Mouse (Mus musculus) heart, postnatal 0 days (tissue): ENCODE measurements around the gene Nxph3. TPM values are rescaled to one million over a fixed set of nuclear protein-coding genes. Genes with fewer than 3 reads are reported as not detected.

ENCODE experiments used
- ATAC-seq: fragments of 200-750 bp; cut with Nextera tagmentation; 2 replicates; pipeline ENCODE4 v1.8.0; 2017; ENCODE audit warnings: low read depth, moderate number of reproducible peaks, moderate library complexity; ENCODE audit not compliant: insufficient read depth
- DNase-seq: peaks from one replicate; pipeline ENCODE4 v3.0.0-alpha.2; 2016; ENCODE audit warnings: low spot score
- H3K27ac ChIP-seq: fragments of 300-500 bp; sonication (generic); 2 replicates; pipeline ENCODE4 v1.5.1; 2014; ENCODE audit warnings: low read depth, mild to moderate bottlenecking
- H3K27me3 ChIP-seq: fragments of 300-500 bp; sonication (generic); 2 replicates; pipeline ENCODE4 v1.6.1; 2014; ENCODE audit warnings: low read length, mixed read lengths; ENCODE audit not compliant: control insufficient read depth, insufficient read depth
- H3K36me3 ChIP-seq: fragments of 300-500 bp; sonication (generic); replicated peaks from 2 replicates; pipeline ENCODE4 v1.6.1; 2014; ENCODE audit warnings: low read length, mixed read lengths; ENCODE audit not compliant: control insufficient read depth, insufficient read depth
- H3K4me1 ChIP-seq: fragments of 300-500 bp; sonication (generic); 2 replicates; pipeline ENCODE4 v1.6.1; 2014; ENCODE audit warnings: antibody characterized with exemption; ENCODE audit not compliant: control insufficient read depth, insufficient read depth
- H3K4me2 ChIP-seq: fragments of 300-500 bp; sonication (generic); 2 replicates; pipeline ENCODE4 v1.6.1; 2014; ENCODE audit warnings: low read depth, mild to moderate bottlenecking, low read length, moderate library complexity
- H3K4me3 ChIP-seq: fragments of 300-500 bp; sonication (generic); 2 replicates; pipeline ENCODE4 v1.5.1; 2014; ENCODE audit warnings: low read depth, low read length
- H3K9ac ChIP-seq: fragments of 300-500 bp; sonication (generic); replicated peaks from 2 replicates; pipeline ENCODE4 v1.6.1; 2014; ENCODE audit warnings: low read depth, low read length, mixed read lengths
- H3K9me3 ChIP-seq: fragments of 300-500 bp; sonication (generic); replicated peaks from 2 replicates; pipeline ENCODE4 v1.6.1; 2016; ENCODE audit warnings: low read length; ENCODE audit not compliant: control insufficient read depth
- CTCF ChIP-seq: IDR thresholded peaks from 2 replicates; pipeline ENCODE4 v1.5.1; 2016; ENCODE audit warnings: antibody characterized with exemption, control low read depth, low read depth
- EP300 ChIP-seq: IDR thresholded peaks from 2 replicates; pipeline ENCODE4 v1.6.1; 2016; ENCODE audit warnings: antibody characterized with exemption, low read depth
- WGBS: fragments of 180-500 bp; shearing (Covaris S2); extraction: QIAGEN DNeasy Blood & Tissue Kit; methylation state at CpG from one replicate; pipeline ENCODE4 v1.1.7; 2014; 5-methylcytosine and 5-hydroxymethylcytosine counted together
- polyA plus RNA-seq: library from polyadenylated mRNA; unstranded; fragments of >200 nt; fragmentation: Nextera tagmentation; extraction: Ambion mirVana; gene quantifications from 2 replicates; pipeline ENCODE4 v1.2.1, GENCODE M21; 2015
- total RNA-seq: library from RNA; depleted of rRNA; stranded (reverse); fragments of >200 nt; gene quantifications from 2 replicates; pipeline ENCODE4 v1.2.3, GENCODE M21; 2014; ENCODE audit warnings: low replicate concordance

The Nxph3 gene
- total and polyA plus RNA-seq, 2 experiments from 2014 or later = 0.14 TPM; not detected in 1

DNA sequence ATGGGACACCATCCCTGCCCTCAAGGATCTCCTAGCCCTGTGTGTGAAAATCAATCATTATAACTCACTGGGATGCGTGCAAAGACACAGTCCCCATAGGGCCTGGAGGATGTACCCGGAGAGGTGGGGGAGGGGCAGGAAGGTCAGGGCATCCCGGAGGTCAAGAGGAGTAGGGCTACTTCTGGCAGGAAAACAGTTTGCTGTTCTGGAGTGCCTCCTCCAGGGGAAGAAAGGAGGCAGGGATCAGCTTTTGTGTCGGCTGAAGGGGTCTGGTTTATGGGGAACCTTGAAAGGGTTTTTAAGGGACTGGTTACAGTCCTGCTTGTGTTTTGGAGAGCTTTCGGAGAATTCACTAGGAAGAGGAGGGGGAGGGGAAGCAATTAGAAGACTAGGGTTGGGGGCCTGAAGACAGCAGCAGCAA, 2.1 kb upstream of the Nxph3 start:
- H3K36me3 ChIP-seq = no peaks in the 10 kb centered on the region
- no peak for TF ChIP-seq CTCF
- TF ChIP-seq EP300 = no peak
- no peak overlapping the region for H3K4me2 ChIP-seq
- H3K4me1 ChIP-seq = no peaks in the 10 kb centered on the region
- WGBS = 16% methylated on average over 5 of the region's 5 CpGs
- peaks cover 49% of the 10 kb centered on the region for H3K27me3 ChIP-seq
- H3K4me3 ChIP-seq = no peak overlapping the region
- H3K9ac ChIP-seq = no peak overlapping the region
- ATAC-seq = no peak
- no peak for DNase-seq
- H3K9me3 ChIP-seq = no peaks in the 10 kb centered on the region
- no peak overlapping the region for H3K27ac ChIP-seq

DNA sequence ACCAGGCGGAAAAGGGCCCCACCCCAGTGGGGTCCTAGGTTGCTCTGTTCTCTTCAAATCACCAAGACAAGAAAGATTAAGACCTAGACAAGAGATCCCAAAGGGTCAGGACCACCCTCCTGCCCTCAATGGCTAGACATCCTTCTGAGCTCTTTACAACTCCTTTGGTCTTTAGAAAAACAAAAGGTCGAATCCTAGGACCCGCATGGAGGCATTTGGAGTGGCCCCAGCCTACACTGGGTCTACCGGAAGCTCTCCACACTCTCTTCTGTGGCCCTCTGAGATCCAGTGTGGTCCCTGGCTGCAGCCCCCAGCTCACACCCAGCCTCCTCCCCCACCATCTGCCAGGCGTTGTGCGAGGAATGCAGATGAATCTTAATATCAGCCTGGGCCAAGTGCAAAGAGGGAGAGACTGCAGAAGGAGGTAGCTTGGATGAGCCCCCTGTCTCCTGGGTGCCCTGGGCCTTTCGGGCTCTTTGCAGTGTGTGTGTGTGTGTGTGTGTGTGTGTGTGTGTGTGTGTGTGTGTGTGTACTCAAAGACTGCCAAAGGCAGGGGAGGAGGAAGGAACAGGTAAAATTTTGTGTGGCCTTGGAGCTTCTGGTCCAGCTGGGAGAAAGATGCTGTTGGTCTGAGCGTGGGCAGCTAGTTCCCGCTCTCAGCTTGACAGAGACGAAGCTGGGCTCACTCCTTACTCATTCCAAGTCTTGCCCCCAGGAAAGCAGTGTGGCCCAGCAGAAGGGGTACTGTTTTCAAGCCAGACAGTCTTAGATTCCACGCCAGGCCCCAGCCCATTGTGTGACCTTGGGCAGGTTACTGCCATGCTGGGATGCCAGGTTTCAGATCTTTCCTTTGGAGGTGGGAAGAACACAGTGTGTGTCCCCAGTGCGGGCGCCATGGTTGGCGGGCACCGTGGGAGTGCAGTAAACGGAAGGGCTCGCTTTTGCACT, 1.3 kb upstream of the Nxph3 start:
- DNase-seq = no peak
- no peak overlapping the region for H3K27ac ChIP-seq
- no peak for ATAC-seq
- H3K4me1 ChIP-seq = no peaks in the 10 kb centered on the region
- H3K27me3 ChIP-seq = peaks cover 53% of the 10 kb centered on the region
- H3K9me3 ChIP-seq = no peaks in the 10 kb centered on the region
- H3K4me3 ChIP-seq = no peak overlapping the region
- no peak overlapping the region for H3K9ac ChIP-seq
- no peak for TF ChIP-seq CTCF
- TF ChIP-seq EP300 = no peak
- H3K4me2 ChIP-seq = no peak overlapping the region
- 55% methylated on average over 16 of the region's 17 CpGs for WGBS
- no peaks in the 10 kb centered on the region for H3K36me3 ChIP-seq

DNA sequence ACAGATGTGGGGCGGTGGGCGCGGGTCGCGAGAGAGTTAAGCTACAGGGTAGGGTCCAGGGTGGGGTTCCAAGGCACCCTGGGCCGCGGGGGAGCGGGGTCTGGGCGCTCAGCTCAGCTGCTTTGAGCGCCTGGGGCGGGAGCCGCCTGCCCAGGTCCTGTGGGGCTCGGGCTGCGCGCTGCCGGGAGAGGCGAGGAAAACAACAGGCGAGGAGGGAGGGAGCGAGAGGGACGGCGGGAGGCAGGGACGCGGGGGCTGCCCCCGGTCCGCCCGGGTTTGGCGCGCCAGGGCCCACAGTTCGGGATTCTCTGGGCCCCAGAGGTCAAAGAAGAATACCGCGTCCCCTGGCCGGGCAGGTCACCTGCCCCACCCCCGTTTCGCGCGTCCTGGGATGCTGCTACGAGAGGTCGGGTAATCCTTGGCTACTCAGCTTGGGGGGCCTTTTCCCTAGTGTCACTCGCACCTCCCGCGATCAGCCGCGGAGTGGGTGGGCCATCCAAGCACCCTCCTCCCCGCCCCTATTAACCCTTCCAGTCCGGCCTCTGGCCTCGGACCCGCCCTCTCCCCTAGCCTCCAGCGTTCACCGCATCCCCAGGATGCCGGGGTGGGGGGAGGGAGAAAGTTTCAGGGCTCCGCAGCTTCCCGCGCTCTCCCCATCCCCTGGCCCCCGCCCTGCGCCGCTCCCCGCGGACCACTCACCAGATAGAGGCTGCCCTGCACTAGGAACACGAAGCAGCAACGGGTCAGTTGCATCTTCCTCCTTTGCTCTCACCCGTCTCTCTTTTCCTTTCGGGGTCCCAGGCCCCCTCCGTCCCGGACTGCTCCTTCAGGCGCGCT, 691 bp downstream of the Nxph3 start:
- peak overlapping the region; percentile 87 for H3K4me2 ChIP-seq
- WGBS = under 1% methylated on average over 59 of the region's 66 CpGs
- no peaks in the 10 kb centered on the region for H3K9me3 ChIP-seq
- no peak for TF ChIP-seq EP300
- TF ChIP-seq CTCF = no peak
- H3K27me3 ChIP-seq = peaks cover 53% of the 10 kb centered on the region
- peak overlapping the region; percentile 54 for H3K4me3 ChIP-seq
- no peak for DNase-seq
- no peaks in the 10 kb centered on the region for H3K4me1 ChIP-seq
- H3K27ac ChIP-seq = no peak overlapping the region
- peak overlapping the region; percentile 41 for H3K9ac ChIP-seq
- no peaks in the 10 kb centered on the region for H3K36me3 ChIP-seq
- ATAC-seq = peak; percentile 19; the same call in 1 of the 2 replicates

DNA sequence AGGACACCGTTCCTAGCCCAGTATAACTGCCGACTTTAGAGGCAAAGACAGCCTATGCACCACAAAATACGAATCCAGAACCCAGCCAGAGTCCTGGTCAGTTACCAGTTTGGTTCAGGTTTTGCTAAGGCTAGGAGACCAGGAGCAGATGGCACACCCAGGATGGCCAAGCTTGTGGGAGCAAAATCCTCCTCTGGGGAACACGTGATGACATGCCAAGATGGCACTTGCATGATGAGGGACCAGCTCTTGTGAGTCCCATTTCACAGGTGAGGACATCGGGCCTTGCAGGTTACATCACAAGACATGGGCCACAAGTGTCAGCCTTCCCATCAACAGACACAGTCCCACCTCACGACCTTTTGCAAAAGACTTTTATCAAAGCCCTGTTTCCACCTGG, 2.0 kb downstream of the Nxph3 start:
- H3K9ac ChIP-seq = no peak overlapping the region

DNA sequence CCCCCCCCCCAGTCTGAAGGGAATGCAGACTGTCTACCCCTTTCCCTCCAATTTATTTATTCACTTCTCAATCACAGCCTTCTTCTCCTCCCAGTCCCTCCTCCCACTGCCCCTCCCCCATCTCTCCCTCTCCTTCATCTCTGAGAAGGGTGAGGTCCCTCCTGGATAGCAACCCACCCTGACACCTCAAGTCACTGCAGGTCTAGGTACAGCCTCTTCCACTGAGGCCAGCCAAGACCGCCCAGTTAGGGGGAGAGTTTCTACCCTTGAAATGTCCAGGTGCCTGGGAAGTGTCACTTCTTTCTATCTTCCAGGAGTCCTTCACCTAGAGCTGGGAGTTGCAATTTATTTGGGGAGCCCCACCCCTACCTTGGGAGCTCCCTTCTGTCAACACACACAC, 2.5 kb downstream of the Nxph3 start:
- H3K27me3 ChIP-seq = peaks cover 53% of the 10 kb centered on the region
- ATAC-seq (no peak), DNase-seq (no peak)
- H3K27ac ChIP-seq = no peak overlapping the region
- TF ChIP-seq CTCF = no peak
- TF ChIP-seq EP300 = no peak
- no peaks in the 10 kb centered on the region for H3K36me3 ChIP-seq
- no peaks in the 10 kb centered on the region for H3K4me1 ChIP-seq
- H3K9ac ChIP-seq = no peak overlapping the region
- no peaks in the 10 kb centered on the region for H3K9me3 ChIP-seq
- H3K4me3 ChIP-seq = no peak overlapping the region
- H3K4me2 ChIP-seq = no peak overlapping the region
- 55% methylated on average over 1 of the region's 1 CpGs for WGBS

More for the DNA sequence above, 2.0 kb downstream of the Nxph3 start:
- ATAC-seq (no peak), DNase-seq (no peak)
- H3K27me3 ChIP-seq = peaks cover 53% of the 10 kb centered on the region
- 66% methylated on average over 6 of the region's 6 CpGs for WGBS
- H3K4me2 ChIP-seq = no peak overlapping the region
- H3K9me3 ChIP-seq = no peaks in the 10 kb centered on the region
- no peak overlapping the region for H3K4me3 ChIP-seq
- TF ChIP-seq CTCF (no peak), EP300 (no peak)
- no peaks in the 10 kb centered on the region for H3K36me3 ChIP-seq
- no peaks in the 10 kb centered on the region for H3K4me1 ChIP-seq
- H3K27ac ChIP-seq = no peak overlapping the region
